ENCODE assay signal across 10 mouse cellular contexts in genomic region chr3:87854795-87855568, GRCm38 (mm10). TPM values are rescaled to one million over a fixed set of nuclear protein-coding genes. Genes with fewer than 3 reads are reported as not detected.
A peak's percentile ranks its signal among the peaks of the same experiment; 100 is the strongest.
DNase-seq lines count a peak whose midpoint lies in the region; ATAC-seq and TF ChIP-seq lines count a peak whose summit lies in the region.
"Had no signal": no experiment of that assay in that cellular context is flagged by ENCODE, and none has a peak within 500 bp of the region (broad histone marks: within the 10 kb centered on the region; RNA-seq: fewer than 3 reads in every experiment).

No protein-coding gene starts in this region.

- ATAC-seq in heart, embryonic 12.5 days (ENCODE audit: insufficient number of reproducible peaks, low FRiP score), result no peak
- no peak for ATAC-seq in kidney, postnatal 0 days (replicated peaks; ENCODE audit: low FRiP score, low read depth)
- ATAC-seq: inflammation-experienced regulatory T-cells, adult 6 months had no signal

- 47% methylated on average over 7 of the region's 7 CpGs for WGBS in heart, adult 2 months
- 68% methylated on average over 7 of the region's 7 CpGs for WGBS in heart, embryonic 12.5 days
- WGBS in kidney, postnatal 0 days, result 47% methylated on average over 7 of the region's 7 CpGs

- no peak for TF ChIP-seq CTCF in heart, adult 2 months (IDR thresholded peaks at IDR 0.05)
- TF ChIP-seq CTCF in kidney, postnatal 0 days (IDR thresholded peaks at IDR 0.05; ENCODE audit: low read depth), result no peak

- H3K9me3 ChIP-seq in heart, embryonic 12.5 days (replicated peaks), result no peaks in the 10 kb centered on the region
- no peaks in the 10 kb centered on the region for H3K9me3 ChIP-seq in kidney, postnatal 0 days (replicated peaks; ENCODE audit: low read length)

- no peak overlapping the region for H3K4me3 ChIP-seq in heart, adult 2 months
- no peak overlapping the region for H3K4me3 ChIP-seq in heart, embryonic 12.5 days
- H3K4me3 ChIP-seq in kidney, postnatal 0 days (replicated peaks; ENCODE audit: low read depth, low read length), result no peak overlapping the region
- H3K4me3 ChIP-seq: erythroblast, embryonic 14.5 days had no signal

- H3K79me2 ChIP-seq in heart, adult 2 months (replicated peaks; ENCODE audit: control insufficient read depth, insufficient read depth, low read length), result no peaks in the 10 kb centered on the region

- H3K9ac ChIP-seq in heart, adult 2 months (ENCODE audit: low read depth, low read length), result no peak overlapping the region
- no peak overlapping the region for H3K9ac ChIP-seq in heart, embryonic 12.5 days
- H3K9ac ChIP-seq in kidney, postnatal 0 days (ENCODE audit: low read depth, low read length), result no peak overlapping the region

- no peak for TF ChIP-seq EP300 in heart, adult 2 months (IDR thresholded peaks at IDR 0.05; ENCODE audit: insufficient read depth, low read depth, low read length)

- H3K4me2 ChIP-seq in heart, embryonic 12.5 days, result no peak overlapping the region
- H3K4me2 ChIP-seq in kidney, postnatal 0 days (ENCODE audit: low read length), result no peak overlapping the region

- H3K36me3 ChIP-seq in heart, adult 2 months (ENCODE audit: control insufficient read depth, insufficient read depth, low read length), result peaks cover 5% of the 10 kb centered on the region
- H3K36me3 ChIP-seq in heart, embryonic 12.5 days, result peaks cover 43% of the 10 kb centered on the region
- H3K36me3 ChIP-seq in kidney, postnatal 0 days (ENCODE audit: insufficient read depth, low read length), result peaks cover 37% of the 10 kb centered on the region

- intact Hi-C loops in heart, adult 2 months (cut with DNase I), result no loop called here

- no peak for TF ChIP-seq POLR2A in heart, adult 2 months (IDR thresholded peaks at IDR 0.05; ENCODE audit: insufficient read depth, low read depth, low read length)

- no peaks in the 10 kb centered on the region for H3K27me3 ChIP-seq in heart, adult 2 months (ENCODE audit: control insufficient read depth, insufficient read depth, low read length)
- no peaks in the 10 kb centered on the region for H3K27me3 ChIP-seq in heart, embryonic 12.5 days (replicated peaks)
- no peaks in the 10 kb centered on the region for H3K27me3 ChIP-seq in kidney, postnatal 0 days (ENCODE audit: insufficient read depth, low read length)

- H3K4me1 ChIP-seq in heart, adult 2 months (ENCODE audit: control insufficient read depth, insufficient read depth, low read length), result peaks cover 4% of the 10 kb centered on the region; the same call in 1 of the 2 replicates
- no peaks in the 10 kb centered on the region for H3K4me1 ChIP-seq in heart, embryonic 12.5 days (replicated peaks)
- no peaks in the 10 kb centered on the region for H3K4me1 ChIP-seq in kidney, postnatal 0 days (replicated peaks; ENCODE audit: insufficient read depth, low read length)

- DNase-seq in heart, adult 2 months, result peak; percentile 29 to 46
- peak; percentile 23 for DNase-seq in right cerebral cortex, postnatal 14 days
- no peak for DNase-seq in right cerebral cortex, postnatal 25 days
- peak; percentile 48 for DNase-seq in kidney, postnatal 0 days (ENCODE audit: low spot score)
- DNase-seq in testis, postnatal 14 days (ENCODE audit: low spot score), result peak; percentile 41
- DNase-seq in left cerebral cortex, adult 11 months (ENCODE audit: low spot score), result no peak
- DNase-seq in Muller cell, postnatal 12 days (ENCODE audit: inconsistent ontology term), result no peak

- H3K27ac ChIP-seq in heart, adult 2 months, result peak overlapping the region; percentile 65
- no peak overlapping the region for H3K27ac ChIP-seq in heart, embryonic 12.5 days (ENCODE audit: poor library complexity, severe bottlenecking)
- no peak overlapping the region for H3K27ac ChIP-seq in kidney, postnatal 0 days

RNA-seq across cellular contexts. Expression of gene Sh2d2a, which starts 8.4 kb away (rescaled TPM):
- total RNA-seq in heart, adult 2 months (2021), result under 1 TPM; 0.05 to 0.27 TPM
- 0.41 and 0.70 TPM in 2 replicates for polyA plus RNA-seq in heart, adult 2 months (2012; rRNA removed)
- 0.15 TPM in 1 of 2 replicates, not detected in the other for polyA plus RNA-seq in heart, embryonic 12.5 days (2016; fragmentation: Nextera tagmentation; extraction: Ambion mirVana)
- 0.11 TPM in 1 of 2 replicates, not detected in the other for polyA plus RNA-seq in kidney, postnatal 0 days (2015; fragmentation: Nextera tagmentation; extraction: Ambion mirVana)

RNA-seq across cellular contexts. Expression of gene Prcc, which starts 30.4 kb away (rescaled TPM):
- 10 to 100 TPM; 46.7 to 50.7 TPM for total RNA-seq in heart, adult 2 months (2021)
- polyA plus RNA-seq in heart, adult 2 months (2012; rRNA removed), result 27.6 and 35.9 TPM in 2 replicates
- polyA plus RNA-seq in heart, embryonic 12.5 days (2016; fragmentation: Nextera tagmentation; extraction: Ambion mirVana), result 11.2 and 11.5 TPM in 2 replicates
- 14.8 and 15.1 TPM in 2 replicates for polyA plus RNA-seq in kidney, postnatal 0 days (2015; fragmentation: Nextera tagmentation; extraction: Ambion mirVana)

RNA-seq across cellular contexts. Expression of gene Pear1, which starts 30.9 kb away (rescaled TPM):
- total RNA-seq in heart, adult 2 months (2021), result 10 to 100 TPM; 17.1 to 18.7 TPM
- polyA plus RNA-seq in heart, adult 2 months (2012; rRNA removed), result 42.5 and 45.0 TPM in 2 replicates
- 15.7 and 16.1 TPM in 2 replicates for polyA plus RNA-seq in heart, embryonic 12.5 days (2016; fragmentation: Nextera tagmentation; extraction: Ambion mirVana)
- 31.6 and 35.4 TPM in 2 replicates for polyA plus RNA-seq in kidney, postnatal 0 days (2015; fragmentation: Nextera tagmentation; extraction: Ambion mirVana)

RNA-seq across cellular contexts. Expression of gene Hdgf, which starts 51.1 kb away (rescaled TPM):
- total RNA-seq in heart, adult 2 months (2021), result 100 to 1,000 TPM; 106 to 125 TPM
- polyA plus RNA-seq in heart, adult 2 months (2012; rRNA removed), result 61.6 and 99.5 TPM in 2 replicates
- 175 and 177 TPM in 2 replicates for polyA plus RNA-seq in heart, embryonic 12.5 days (2016; fragmentation: Nextera tagmentation; extraction: Ambion mirVana)
- 193 and 200 TPM in 2 replicates for polyA plus RNA-seq in kidney, postnatal 0 days (2015; fragmentation: Nextera tagmentation; extraction: Ambion mirVana)

RNA-seq across cellular contexts. Expression of gene Insrr, which starts 58.2 kb away (rescaled TPM):
- total RNA-seq in heart, adult 2 months (2021), result under 1 TPM in 1 of 2 experiments, not detected in 1; 0.05 TPM
- 0.04 TPM in 1 of 2 replicates, not detected in the other for polyA plus RNA-seq in heart, adult 2 months (2012; rRNA removed)
- polyA plus RNA-seq in heart, embryonic 12.5 days (2016; fragmentation: Nextera tagmentation; extraction: Ambion mirVana), result 0.21 TPM in 1 of 2 replicates, not detected in the other
- polyA plus RNA-seq in kidney, postnatal 0 days (2015; fragmentation: Nextera tagmentation; extraction: Ambion mirVana), result 1.9 and 2.3 TPM in 2 replicates
- polyA plus RNA-seq: erythroblast, embryonic 14.5 days had no signal

Comparison
In these comparisons a context has a peak if more than half of its experiments do, and no peak if none do; other contexts are left out.
1. DNase-seq: peak in heart, adult 2 months (2 of 2), right cerebral cortex, postnatal 14 days (single experiment), kidney, postnatal 0 days (single experiment) and testis, postnatal 14 days (single experiment); none in right cerebral cortex, postnatal 25 days (single experiment), left cerebral cortex, adult 11 months (single experiment) and Muller cell, postnatal 12 days (single experiment).